Mouse (Mus musculus) hindbrain, postnatal 0 days (tissue): ENCODE results near the gene Ppara. TPM values are rescaled to one million over a fixed set of nuclear protein-coding genes. Genes with fewer than 3 reads are reported as not detected.

Experiments used
- ATAC-seq: fragments of 200-750 bp; cut with Nextera tagmentation; 2 replicates; pipeline ENCODE4 v1.8.0; 2017; ENCODE audit warnings: mild to moderate bottlenecking, moderate TSS enrichment, moderate library complexity
- DNase-seq: peaks from one replicate; pipeline ENCODE4 v3.0.0-alpha.2; 2015; ENCODE audit warnings: low spot score
- H3K27ac ChIP-seq: fragments of 300-500 bp; sonication (generic); 2 replicates; pipeline ENCODE4 v1.5.1; 2014; ENCODE audit warnings: mild to moderate bottlenecking
- H3K27me3 ChIP-seq: fragments of 300-500 bp; sonication (generic); 2 replicates; pipeline ENCODE4 v1.6.1; 2014; ENCODE audit warnings: low read length, mixed read lengths; ENCODE audit not compliant: insufficient read depth
- H3K36me3 ChIP-seq: fragments of 300-500 bp; sonication (generic); 2 replicates; pipeline ENCODE4 v1.6.1; 2014; ENCODE audit warnings: low read length, mixed read lengths; ENCODE audit not compliant: insufficient read depth
- H3K4me1 ChIP-seq: fragments of 300-500 bp; sonication (generic); 2 replicates; pipeline ENCODE4 v1.6.1; 2014; ENCODE audit warnings: antibody characterized with exemption, low read length, mixed read lengths; ENCODE audit not compliant: insufficient read depth
- H3K4me2 ChIP-seq: fragments of 300-500 bp; sonication (generic); 2 replicates; pipeline ENCODE4 v1.6.1; 2014; ENCODE audit warnings: low read depth, mild to moderate bottlenecking, low read length, moderate library complexity, mixed read lengths
- H3K4me3 ChIP-seq: fragments of 300-500 bp; sonication (generic); 2 replicates; pipeline ENCODE4 v1.5.1; 2014; ENCODE audit warnings: low read length
- H3K9ac ChIP-seq: fragments of 300-500 bp; sonication (generic); replicated peaks from 2 replicates; pipeline ENCODE4 v1.6.1; 2014; ENCODE audit warnings: mild to moderate bottlenecking, low read length, moderate library complexity, mixed read lengths
- H3K9me3 ChIP-seq: fragments of 300-500 bp; sonication (generic); 2 replicates; pipeline ENCODE4 v1.6.1; 2016; ENCODE audit warnings: low read length, mixed read lengths
- CTCF ChIP-seq: IDR thresholded peaks from 2 replicates; pipeline ENCODE4 v1.5.1; 2016; ENCODE audit warnings: antibody characterized with exemption, control low read depth, low read depth
- WGBS: fragments of 180-500 bp; shearing (Covaris S2); extraction: QIAGEN DNeasy Blood & Tissue Kit; methylation state at CpG from one replicate; pipeline ENCODE4 v1.1.7; 2014; 5-methylcytosine and 5-hydroxymethylcytosine counted together
- polyA plus RNA-seq: library from polyadenylated mRNA; unstranded; fragments of >200 nt; fragmentation: Nextera tagmentation; extraction: Ambion mirVana; gene quantifications from 2 replicates; pipeline ENCODE4 v1.2.1, GENCODE M21; 2015
- total RNA-seq: library from RNA; depleted of rRNA; stranded (reverse); fragments of >200 nt; gene quantifications from 2 replicates; pipeline ENCODE4 v1.2.3, GENCODE M21; 2014

The Ppara gene
- total and polyA plus RNA-seq, 2 experiments from 2014 or later = 1.9 to 6.6 TPM

DNA sequence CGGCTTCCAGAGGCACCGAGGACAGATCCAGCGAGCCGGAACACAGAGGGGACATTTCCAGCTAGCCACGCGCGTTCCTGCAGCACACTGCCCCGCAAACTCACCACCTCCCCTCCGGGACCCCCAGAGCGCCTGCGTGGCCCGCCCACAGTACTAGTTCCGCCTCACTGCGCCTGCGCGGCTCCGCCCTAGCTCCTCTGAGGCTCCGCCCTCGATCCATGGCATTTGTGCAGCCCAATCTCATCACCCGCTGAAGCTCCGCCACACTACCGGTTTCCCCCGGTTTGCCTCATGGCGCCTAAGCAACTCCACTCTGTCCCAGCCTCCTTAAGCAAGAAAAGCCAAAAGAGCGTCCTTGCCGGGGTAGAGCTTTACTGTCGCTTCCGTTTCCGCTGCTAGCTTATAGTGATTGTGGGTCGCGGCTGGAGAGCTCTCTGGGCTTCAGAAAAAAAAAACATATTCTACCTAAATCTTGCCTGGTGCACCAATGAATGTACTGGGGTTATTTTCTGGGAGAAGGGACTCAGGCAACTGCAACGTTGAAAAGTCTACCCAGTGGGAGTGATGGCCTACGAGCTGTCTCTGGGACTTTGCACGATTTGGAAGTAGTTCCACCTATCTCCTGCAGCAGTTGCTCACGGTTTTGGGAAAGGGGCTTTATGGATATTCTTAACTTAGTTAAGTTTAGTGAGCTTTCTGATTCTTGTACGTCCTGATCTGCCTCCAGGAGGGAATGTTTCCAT lies 76.9 kb downstream of the Ppara start, which contains the start of gene Cdpf1:
Gene Cdpf1, minus strand, starts transcription at position 163 of the 743 bp plus-strand sequence.
- Histone ChIP-seq H3K36me3 (no peaks in the 10 kb centered on the region), H3K4me2 (peak within 1 kb of the TSS; percentile 81), H3K4me1 (no peaks in the 10 kb centered on the region), H3K27me3 (no peaks in the 10 kb centered on the region), H3K9ac (peak within 1 kb of the TSS; percentile 78), H3K4me3 (peak within 1 kb of the TSS; percentile 69), H3K9me3 (no peaks in the 10 kb centered on the region), H3K27ac (peak within 1 kb of the TSS; percentile 96)
- DNase-seq (peak; percentile 99), ATAC-seq (peak; percentile 98)
- WGBS = 1% methylated on average over 36 of the region's 36 CpGs
- no peak for TF ChIP-seq CTCF

DNA sequence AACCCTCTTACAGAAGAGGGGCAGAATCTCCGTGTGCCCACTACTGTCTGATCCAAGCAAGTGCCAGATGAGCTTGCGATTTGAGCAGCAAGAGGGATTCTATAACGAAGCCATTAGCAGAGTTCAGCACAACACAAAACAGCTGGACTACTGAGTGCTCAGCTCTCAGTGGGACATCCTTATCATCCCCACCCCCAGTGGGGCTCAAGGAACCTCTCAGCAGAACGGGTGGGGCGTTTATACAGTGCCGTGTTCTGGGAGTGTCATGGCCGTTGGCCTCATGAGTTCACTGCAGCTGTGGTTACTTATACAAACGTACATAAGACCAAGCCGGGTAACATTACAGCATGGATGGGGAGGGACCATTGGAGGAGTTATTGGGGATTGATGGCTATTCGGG lies 78.6 kb downstream of the Ppara start:
- Histone ChIP-seq H3K9ac (no peak overlapping the region), H3K27ac (no peak overlapping the region), H3K27me3 (no peaks in the 10 kb centered on the region), H3K4me3 (no peak overlapping the region), H3K9me3 (0 out of 2 replicates have a peak, but pooled peaks cover 6% of the 10 kb centered on the region), H3K36me3 (no peaks in the 10 kb centered on the region), H3K4me1 (no peaks in the 10 kb centered on the region), H3K4me2 (no peak overlapping the region)
- ATAC-seq (no peak), DNase-seq (no peak)
- 69% methylated on average over 10 of the region's 10 CpGs for WGBS
- no peak for TF ChIP-seq CTCF

DNA sequence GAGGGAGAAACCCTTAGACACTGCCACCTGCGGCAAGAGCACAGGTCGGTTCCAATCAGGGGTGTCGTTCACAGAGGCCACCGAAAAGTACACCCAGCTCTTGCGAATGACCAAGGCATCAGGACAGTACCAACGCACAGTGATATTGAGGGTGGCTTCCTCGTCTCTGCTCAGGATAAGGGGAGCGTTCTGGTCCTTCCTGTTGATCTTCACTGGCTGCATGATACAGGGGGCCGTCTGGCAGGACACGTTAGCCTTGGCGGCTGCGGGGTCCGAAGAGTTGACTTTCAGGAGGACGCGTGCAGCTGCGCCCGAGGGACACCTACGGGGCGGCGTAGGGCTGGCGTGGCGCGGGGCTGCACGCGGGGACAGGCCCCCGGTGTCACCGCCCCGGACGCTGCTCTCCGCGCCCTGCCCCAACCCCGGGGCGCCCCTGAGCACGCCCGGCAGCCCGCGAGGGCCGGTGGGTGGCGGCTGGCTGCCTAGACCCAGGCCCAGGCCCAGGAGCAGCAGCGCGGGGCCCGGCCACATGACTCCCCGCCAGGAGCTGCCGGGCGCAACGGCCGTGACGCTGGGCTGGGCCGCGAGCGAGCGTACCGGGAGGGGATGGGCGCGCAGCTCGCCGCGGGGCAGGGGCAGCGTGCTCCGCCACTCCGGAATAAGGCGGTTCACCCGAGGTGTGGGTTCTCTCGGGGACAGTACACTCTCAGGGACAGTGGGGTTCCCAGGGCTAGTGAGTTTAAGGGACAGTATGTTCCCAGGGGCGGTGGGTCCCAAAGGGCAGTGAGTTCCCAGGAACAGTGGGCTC lies 86.6 kb downstream of the Ppara start, which contains the start of gene Pkdrej:
Gene Pkdrej, minus strand, starts transcription at position 532 of the 808 bp plus-strand sequence.
- 2% methylated on average over 47 of the region's 65 CpGs for WGBS
- peak; percentile 39 for DNase-seq
- no peak for TF ChIP-seq CTCF
- Histone ChIP-seq H3K4me3 (peak within 1 kb of the TSS; percentile 44), H3K27ac (peak within 1 kb of the TSS; percentile 11; the same call in 1 of the 2 replicates), H3K4me1 (no peaks in the 10 kb centered on the region), H3K27me3 (no peaks in the 10 kb centered on the region; the same call in 1 of the 2 replicates), H3K36me3 (no peaks in the 10 kb centered on the region), H3K9me3 (0 out of 2 replicates have a peak, but pooled peaks cover 6% of the 10 kb centered on the region), H3K9ac (peak within 1 kb of the TSS; percentile 67), H3K4me2 (peak within 1 kb of the TSS; percentile 88)
- peak; percentile 81 for ATAC-seq

DNA sequence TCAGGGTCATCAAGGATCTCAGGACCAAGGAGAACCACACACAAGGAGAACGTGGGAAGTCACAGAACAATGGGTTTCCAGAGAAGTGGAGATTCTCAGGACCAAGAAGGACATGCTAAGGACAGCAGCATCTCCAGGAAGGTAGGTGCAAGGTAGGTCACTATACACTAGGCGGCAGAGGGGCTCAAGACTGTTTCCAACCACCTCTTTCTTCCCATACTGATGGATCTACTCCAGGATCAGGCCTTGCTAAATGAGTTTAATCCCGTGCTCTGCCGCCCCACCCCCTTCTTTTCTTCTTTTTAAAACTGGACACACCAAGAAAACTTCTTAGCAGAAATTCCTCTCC lies 87.2 kb downstream of the Ppara start:
- TF ChIP-seq CTCF = peak; percentile 37
- DNase-seq (peak; percentile 27), ATAC-seq (peak; percentile 35; the same call in 1 of the 2 replicates)
- H3K36me3 ChIP-seq = no peaks in the 10 kb centered on the region
- H3K9ac ChIP-seq = peak overlapping the region; percentile 67
- H3K27me3 ChIP-seq = no peaks in the 10 kb centered on the region; the same call in 1 of the 2 replicates
- H3K4me1 ChIP-seq = no peaks in the 10 kb centered on the region
- WGBS = 13% methylated on average over 4 of the region's 4 CpGs
- 0 out of 2 replicates have a peak, but pooled peaks cover 6% of the 10 kb centered on the region for H3K9me3 ChIP-seq
- peak overlapping the region; percentile 88 for H3K4me2 ChIP-seq
- H3K27ac ChIP-seq = 0 out of 2 replicates have a peak overlapping the region, but pooled peaks have one; percentile 11
- H3K4me3 ChIP-seq = peak overlapping the region; percentile 44

DNA sequence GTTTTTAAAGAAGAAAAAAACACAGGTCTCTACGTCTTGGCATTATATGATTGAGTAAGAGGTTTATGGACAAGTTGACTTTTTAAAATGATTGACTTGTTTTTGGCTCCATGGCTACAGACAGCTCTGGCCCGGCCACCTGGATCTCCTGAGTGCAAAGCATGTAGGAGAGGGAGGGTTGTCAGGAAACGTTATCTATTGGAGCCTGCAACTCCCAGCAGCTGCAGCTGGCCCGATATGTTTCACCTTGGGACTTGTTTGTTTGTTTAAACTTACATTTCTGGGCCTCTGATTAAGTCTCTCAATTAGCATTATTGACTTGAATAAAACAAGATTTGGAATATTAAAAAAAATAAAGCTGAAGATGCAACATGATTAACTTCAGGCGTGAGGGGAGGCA lies 91.9 kb downstream of the Ppara start:
- ATAC-seq = no peak
- H3K4me2 ChIP-seq = no peak overlapping the region
- H3K27me3 ChIP-seq = no peaks in the 10 kb centered on the region
- no peak overlapping the region for H3K4me3 ChIP-seq
- H3K9me3 ChIP-seq = no peaks in the 10 kb centered on the region
- no peak for DNase-seq
- no peak overlapping the region for H3K27ac ChIP-seq
- TF ChIP-seq CTCF = no peak
- no peaks in the 10 kb centered on the region for H3K36me3 ChIP-seq
- no peak overlapping the region for H3K9ac ChIP-seq
- 73% methylated on average over 5 of the region's 5 CpGs for WGBS
- H3K4me1 ChIP-seq = peaks cover 4% of the 10 kb centered on the region; the same call in 1 of the 2 replicates

DNA sequence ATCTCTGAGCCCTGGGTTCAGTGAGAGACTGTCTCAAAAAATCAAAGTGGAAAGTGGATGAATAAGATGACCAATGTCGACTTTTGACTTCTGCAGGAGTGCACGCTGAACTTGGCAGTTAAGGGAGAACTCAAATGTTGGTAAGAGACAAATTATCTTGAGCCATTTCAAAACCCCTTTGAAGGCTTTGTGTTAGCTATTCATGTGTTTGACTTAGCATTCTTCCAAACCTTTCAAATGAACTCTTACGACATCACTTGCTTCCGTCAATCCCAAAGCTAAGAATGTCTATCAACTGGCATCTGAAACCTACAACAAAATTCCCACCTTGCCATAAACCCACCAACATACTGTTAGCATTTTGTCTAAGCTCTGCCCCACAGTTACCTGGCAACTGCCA lies 93.3 kb downstream of the Ppara start:
- no peaks in the 10 kb centered on the region for H3K27me3 ChIP-seq
- H3K4me1 ChIP-seq = peaks cover 7% of the 10 kb centered on the region; the same call in 1 of the 2 replicates
- ATAC-seq (no peak), DNase-seq (no peak)
- H3K36me3 ChIP-seq = no peaks in the 10 kb centered on the region
- no peak for TF ChIP-seq CTCF
- no peak overlapping the region for H3K9ac ChIP-seq
- no peak overlapping the region for H3K27ac ChIP-seq
- no peak overlapping the region for H3K4me3 ChIP-seq
- no peaks in the 10 kb centered on the region for H3K9me3 ChIP-seq
- 83% methylated on average over 4 of the region's 4 CpGs for WGBS
- H3K4me2 ChIP-seq = no peak overlapping the region
